Mouse (Mus musculus): Measurements from ENCODE around the gene Rab30.

Rab30 gene

DNA sequence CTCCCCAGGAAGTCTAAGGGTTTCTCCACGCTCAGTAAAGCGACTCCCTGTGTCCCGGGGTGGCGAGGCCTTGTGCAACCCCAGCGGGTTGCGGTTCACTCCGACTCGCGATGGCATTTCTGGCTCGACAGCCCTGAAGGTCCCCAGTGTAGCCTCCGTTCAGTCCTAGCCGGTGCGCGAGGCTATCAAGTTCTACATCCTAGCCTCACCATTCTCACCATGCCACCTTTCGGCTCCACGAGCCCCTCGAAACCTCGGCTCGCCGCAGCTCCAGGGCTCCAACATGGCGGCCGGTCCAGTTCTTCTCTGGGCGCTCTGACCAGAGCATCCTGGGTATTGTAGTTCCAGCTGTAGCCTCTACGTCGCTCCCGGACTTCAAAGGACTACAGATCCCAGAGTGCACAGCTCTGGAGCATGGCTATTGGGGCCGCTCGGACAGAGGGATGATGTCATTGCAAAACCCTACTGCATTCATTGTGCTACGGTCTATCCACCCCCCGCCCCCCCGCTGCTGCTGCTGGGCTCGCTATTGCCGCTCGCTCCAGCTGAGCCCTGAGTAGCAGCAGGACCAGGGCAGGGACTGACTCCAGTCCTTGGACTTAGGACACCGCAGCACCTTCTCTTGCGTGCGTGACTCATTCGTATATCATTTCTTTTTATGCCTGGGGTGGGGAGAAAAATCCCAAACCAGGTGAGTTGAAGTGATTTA, at the start of gene Rab30:
TSS of gene Rab30 (plus strand) at position 452 of the 709 bp plus-strand sequence.
- peak; percentile 99 for DNase-seq (ENCODE audit: low read depth, low spot score)

DNA sequence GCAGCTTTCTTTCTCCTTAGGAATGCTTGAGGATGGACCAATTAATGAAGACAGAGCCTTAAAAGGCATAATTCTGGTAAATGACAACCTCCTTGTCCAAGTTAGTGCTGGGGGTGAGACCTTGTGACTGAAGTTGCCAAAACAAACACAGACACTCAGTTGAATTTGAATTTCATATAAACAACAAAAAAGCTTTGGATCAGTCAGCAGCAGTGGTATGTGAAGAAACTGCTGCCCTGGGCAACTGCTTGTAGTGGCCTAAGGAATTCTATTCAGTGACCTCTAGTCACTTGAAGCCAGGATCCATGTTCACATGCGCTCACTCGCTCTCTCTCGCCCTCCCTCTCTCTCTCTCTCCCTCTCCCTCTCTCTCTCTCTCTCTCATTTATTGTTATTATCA, 45.0 kb upstream of the Rab30 start:
- peak; percentile 17 for DNase-seq (ENCODE audit: low read depth, low spot score)

DNA sequence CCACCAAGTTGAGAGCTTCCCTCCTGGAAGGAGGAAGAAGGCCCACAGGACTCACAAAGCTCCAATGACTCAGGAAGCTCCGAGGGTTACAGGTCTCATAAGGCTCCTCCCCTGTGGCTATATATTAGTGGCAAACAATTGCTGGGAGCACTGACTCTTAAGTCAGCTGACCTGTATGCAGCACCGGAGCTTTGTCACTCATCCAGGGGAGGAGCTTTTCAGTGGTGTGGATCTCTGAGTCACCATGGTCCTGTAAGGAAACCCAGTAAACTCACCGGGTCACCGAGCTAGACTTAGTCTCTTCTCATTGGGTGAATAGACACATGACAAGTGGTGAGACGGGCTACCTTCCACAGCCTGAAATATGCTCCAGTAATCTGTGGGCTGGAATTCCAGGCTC, 42.6 kb upstream of the Rab30 start:
- DNase-seq (ENCODE audit: low read depth, low spot score): peak; percentile 86

DNA sequence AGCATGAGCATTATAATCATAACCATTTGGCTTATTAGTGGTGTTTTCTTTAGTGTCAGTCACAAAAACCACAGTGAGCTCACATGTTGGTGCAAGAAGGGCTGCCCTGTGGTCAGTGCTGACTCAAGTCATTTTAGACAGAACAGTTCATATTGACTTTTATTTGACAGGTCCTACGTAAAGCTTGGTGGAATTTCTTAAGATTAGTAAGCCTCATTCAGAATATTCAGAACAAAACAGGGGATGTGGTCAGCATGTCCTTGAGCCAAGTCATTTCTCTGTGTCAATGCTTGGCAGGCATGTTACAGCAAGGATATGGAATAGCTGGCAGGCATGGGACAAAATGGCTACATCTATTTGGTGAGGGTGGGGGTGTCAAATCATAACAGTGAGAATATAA, 37.7 kb upstream of the Rab30 start:
- peak; percentile 83 for DNase-seq (ENCODE audit: low read depth, low spot score)

DNA sequence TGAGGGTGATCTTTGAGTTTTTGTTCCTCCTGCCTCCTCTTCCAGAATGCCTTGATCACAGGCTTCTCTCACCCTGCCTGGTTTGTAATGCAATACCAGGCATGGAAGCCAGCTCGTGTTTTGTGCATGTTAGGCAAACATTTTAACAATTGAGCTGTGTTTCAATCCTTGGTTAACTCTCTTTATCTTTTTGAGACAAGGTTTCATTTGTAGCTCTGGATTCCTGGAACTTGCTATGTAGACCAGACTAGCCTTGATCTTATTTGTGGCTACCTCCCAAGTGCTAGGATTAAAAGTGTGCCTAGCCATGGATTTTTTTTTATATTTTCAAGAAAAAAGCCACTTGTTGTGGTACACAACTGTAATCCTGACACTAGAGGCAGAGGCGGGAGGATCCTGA, 35.9 kb upstream of the Rab30 start:
- no peak for DNase-seq (ENCODE audit: low read depth, low spot score)

DNA sequence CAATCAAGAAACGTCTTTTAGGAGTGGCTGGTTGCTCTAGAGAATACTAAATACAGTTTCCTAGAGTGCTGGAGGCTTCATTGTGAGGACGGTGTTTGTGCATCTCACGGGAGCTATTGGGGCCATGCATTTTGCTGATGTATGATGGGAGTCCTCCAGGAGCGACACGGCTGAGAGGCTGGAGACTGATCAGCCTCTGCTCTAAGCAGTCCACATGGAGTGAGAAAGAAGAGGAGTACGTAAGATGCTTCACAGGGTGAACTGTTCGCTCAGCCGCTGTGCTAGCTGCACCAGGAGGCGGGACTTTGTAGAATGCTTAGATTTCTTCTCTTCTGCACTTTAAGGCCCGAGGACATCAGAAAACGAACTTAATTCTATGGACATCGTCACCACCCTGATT, 34.7 kb upstream of the Rab30 start:
- DNase-seq (ENCODE audit: low read depth, low spot score): no peak

DNA sequence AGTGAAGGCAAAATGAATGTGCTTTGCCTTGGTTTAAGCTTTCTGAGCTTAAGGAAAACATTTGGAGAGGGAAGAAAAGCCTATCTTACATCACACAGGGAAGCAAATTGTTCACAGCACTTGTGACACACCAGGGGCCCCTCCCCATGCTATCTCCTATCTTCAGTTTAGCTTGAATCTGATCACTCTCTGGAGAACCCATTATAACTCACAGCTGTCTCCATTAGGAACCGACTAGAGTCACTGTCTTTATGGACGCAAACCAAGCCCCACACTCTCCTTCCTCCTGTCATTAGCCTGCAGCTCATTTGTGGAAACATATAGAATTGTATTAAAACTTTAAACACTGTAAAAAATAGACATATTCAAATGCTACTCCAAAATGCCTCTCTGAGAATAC, 31.8 kb upstream of the Rab30 start:
- DNase-seq (ENCODE audit: low read depth, low spot score): no peak

DNA sequence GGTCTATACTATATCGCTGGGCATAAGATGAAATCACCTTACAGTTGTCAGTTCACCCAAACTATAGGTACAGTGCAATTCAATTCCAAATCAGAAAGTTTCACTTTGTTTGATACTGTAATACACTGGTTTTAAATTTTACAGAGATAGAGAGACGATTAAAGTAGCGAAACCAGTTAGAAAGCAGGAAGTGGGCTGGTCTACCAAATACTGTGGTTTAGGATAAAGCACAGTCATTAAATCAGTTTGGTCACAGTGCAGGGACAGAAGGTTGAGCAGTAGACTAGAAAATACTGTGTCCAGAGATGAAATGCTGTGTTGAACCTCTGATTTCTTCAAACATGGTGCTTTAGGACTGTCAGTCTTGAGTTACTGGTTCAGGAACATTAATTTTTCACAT, 29.8 kb upstream of the Rab30 start:
- no peak for DNase-seq (ENCODE audit: low read depth, low spot score)

DNA sequence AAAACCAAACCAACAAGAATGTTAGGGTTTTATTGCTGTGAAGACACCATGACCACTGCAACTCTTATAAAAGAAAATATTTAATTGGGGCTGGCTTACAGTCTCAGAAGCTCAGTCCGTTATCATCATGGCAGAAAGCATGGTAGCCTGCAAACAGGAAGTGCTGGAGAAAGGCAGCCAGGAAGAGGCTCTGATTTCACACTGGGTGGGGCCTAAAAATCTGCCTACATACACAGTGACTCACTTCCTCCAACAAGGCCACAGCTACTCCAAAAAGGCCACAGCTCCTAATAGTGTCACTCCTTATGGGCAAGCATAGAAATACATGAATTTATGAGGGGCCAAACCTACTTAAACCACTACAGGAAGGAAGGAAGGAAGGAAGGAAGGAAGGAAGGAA, 26.3 kb upstream of the Rab30 start:
- DNase-seq (ENCODE audit: low read depth, low spot score): peak; percentile 68

DNA sequence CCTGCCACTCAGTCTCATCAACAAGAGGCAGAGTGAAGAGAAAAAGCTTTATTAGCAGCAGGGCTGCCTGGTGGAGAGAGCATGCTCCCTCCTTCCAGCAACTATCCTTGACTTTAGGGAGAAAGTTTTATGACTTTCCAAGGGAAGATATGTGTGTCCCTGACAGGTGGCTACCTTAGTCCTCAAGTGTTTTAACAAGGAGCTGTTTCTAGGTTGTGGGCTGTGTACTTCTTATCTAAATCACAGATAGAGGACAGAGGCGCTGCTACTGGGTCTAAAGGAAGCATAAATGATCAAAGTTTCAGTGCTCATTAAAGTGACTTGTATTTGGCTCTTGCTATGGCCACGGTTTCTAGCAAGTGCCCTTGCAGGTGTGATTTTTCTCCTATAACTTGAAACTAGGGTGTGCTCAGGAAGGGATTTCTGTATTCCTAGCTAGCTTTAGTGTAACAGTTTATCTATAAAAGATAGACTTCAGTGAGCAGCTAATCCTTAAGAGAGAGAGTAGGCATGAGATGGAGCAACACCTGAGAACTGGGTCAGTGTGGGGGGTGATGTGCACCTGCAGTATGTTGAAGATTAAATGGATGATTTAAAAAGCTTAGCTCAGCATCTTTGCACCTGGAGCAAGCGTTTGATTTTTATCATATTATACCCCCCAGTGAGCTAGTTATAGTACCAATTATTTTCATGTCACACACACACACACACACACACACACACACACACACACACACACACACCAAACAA, 21.1 kb upstream of the Rab30 start:
- DNase-seq (ENCODE audit: low read depth, low spot score): no peak

DNA sequence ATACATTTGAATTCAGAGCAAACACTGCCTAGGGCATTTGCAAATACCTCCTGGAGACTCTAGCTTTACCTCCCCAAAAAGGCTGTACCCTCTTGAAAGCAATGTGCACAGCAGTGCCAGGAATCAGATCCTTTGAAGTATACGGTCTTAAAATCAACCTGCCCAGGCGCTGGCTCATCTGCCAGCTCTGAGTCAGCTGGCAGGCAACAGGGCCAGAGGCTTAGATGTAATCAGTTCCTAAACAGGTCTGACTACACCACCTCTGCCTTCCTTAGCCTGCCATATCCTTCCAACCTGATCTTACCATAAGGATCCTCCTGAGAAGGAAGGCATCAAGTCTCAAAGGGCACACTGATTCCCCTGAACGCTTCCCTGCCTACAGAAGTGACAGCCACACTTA, 17.7 kb upstream of the Rab30 start:
- DNase-seq (ENCODE audit: low read depth, low spot score): no peak

DNA sequence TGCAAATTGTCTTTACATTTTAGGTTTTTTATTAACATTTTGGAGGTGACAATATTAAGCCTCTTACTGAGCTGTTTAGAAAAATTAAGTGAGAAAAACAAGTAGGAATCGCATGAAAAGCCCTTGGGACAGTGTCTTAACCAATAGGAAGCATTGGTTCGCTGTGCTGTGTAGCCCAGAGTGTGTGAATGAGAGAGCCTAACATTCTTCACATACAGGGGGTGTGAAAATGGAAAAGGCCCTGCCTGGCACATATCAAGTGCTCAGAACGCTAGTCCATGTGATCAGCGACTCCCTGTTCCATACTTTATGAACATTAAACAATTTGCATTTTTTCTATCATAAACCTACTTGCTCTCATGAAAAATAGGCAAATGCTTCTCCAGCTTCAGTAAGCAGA, 17.1 kb upstream of the Rab30 start:
- no peak for DNase-seq (ENCODE audit: low read depth, low spot score)

DNA sequence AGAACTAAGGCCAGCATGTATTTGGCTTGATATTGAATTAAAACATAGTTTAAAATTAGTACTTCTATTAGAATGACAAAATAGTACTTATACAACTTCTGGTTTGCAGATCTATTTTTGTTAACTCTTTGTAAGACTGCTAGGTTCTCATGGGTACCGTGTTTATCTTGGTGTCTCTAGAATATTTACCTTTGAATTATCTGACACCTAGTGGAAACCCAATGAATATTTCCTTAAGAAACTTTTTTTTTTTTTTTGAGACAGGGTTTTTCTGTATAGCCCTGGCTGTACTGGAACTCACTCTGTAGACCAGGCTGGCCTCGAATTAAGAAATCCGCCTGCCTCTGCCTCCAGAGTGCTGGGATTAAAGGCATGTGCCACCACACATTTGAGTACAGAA, 11.8 kb upstream of the Rab30 start:
- DNase-seq (ENCODE audit: low read depth, low spot score): peak; percentile 38

DNA sequence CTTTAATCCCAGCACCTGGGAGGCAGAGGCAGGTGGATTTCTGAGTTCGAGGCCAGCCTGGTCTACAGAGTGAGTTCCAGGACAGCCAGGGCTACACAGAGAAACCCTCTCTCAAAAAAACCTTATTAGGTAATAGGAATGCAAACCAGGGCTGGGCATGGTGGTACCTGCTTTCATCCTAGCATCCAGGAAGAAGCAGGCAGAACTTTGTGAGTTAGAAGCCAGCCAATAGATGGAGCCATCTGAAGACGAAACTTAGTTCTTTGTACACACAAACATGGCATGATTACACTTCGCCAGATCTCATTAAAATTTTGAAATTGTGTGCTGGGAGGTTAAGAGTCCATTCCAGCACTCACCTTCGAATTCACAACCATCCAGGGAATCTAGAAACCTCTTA, 10.9 kb upstream of the Rab30 start:
- no peak for DNase-seq (ENCODE audit: low read depth, low spot score)

DNA sequence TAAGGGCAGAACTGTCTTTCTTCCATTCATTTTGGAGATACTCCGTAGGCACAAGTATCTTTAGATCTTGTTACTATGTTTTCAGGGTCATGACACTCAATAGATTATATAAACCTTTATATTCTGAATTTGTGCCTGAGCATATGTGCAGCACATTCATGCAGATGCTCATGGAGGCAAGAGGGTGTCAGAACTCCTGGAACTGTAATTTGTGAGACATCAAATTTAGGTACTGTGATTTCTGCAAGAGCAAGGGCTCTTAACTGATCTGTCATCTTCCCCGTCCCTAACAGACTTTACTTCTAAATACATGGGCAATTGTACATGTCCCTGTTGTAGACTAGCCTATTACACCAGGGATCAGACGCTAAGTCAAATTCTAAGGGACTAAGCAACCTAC, 10.4 kb upstream of the Rab30 start:
- no peak for DNase-seq (ENCODE audit: low read depth, low spot score)

DNA sequence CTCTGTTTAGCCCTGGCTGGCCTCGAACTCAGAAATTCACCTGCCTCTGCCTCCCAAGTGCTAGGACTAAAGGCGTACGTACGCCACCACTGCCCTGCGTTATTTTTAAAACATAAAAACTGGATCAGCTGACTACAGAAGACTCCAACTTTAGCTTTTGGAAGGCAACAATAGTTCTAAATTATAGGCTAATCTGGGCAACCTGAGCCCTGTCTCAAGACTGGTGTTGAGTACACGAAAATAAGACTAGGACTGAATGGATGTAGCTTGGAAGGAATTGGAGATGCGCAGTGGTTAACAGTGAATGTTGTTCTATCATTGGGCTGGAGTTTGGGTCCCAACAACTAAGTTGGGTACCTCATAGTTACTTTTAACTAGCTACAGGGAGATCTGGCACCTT, 9.3 kb upstream of the Rab30 start:
- no peak for DNase-seq (ENCODE audit: low read depth, low spot score)

DNA sequence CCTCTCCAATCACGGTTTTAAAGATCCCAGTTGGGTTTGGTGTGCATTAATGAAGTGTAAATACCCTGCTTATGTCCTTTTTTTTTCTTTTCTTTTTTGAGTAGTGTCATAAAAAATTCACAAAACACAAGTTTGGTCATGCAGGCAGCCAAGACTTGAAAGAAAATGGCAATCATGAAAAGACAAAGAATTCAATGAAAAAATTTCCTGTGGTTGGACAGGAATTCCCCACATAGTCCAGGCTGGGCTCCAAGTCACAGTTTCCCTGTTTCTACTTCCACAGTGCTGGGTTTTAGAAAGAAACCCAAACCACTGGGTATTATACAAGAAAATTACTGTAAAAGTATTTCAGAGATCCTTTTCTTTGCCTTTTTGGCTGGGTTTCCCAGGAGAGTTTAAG, 3.8 kb upstream of the Rab30 start:
- peak; percentile 78 for DNase-seq (ENCODE audit: low read depth, low spot score)

DNA sequence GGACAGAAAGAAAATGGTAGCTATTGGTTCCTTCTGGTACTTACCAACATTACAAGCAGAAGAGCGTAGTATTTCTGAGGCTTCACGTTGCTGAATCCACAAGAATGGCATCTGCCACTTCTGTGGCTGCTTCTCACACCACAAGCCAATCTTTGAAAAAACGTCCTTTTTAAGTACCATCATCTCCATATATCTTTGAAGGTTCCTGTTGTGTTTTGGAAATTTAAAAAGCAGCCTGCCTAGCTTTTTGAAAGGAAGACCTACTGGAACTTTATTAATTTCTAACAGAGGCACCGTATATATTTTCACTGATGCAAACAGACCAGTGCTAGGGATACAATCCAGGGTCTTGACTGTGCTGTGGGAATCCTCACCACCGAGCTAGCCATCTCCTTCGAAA, 1.4 kb upstream of the Rab30 start:
- no peak for DNase-seq (ENCODE audit: low read depth, low spot score)

DNA sequence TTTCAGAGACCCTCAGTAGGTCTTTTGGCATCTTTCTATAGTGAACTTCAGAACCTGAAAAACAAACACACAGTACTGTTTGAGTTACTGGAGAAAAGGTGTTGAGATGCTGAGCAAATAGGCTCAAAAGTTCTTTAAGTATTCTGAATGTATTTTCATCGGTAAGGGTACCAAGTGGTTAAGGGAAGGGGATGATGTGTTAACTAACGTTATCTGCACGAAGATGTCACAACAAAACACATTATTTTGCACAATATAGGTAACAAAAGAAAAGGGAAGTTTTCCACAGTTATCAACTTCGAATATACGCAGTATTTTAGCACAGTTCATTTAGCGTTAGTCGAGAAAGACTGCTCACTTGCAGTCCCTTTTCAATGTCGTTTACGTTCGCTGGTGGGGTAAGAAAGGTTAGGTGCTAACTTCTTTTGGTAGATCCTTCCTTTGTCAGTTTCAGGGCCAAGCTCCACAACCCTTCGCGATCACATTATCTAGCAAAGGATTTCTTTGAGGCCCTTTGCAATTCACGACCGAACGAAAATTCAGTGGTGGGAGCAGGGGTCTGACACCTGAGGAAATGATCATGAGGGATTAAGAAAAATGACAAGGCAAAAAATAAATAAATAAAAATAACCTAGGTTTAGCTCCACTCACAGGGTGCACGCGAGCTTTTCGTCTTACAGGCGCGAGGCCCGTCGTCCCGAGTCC, 840 bp upstream of the Rab30 start:
- DNase-seq (ENCODE audit: low read depth, low spot score): no peak

DNA sequence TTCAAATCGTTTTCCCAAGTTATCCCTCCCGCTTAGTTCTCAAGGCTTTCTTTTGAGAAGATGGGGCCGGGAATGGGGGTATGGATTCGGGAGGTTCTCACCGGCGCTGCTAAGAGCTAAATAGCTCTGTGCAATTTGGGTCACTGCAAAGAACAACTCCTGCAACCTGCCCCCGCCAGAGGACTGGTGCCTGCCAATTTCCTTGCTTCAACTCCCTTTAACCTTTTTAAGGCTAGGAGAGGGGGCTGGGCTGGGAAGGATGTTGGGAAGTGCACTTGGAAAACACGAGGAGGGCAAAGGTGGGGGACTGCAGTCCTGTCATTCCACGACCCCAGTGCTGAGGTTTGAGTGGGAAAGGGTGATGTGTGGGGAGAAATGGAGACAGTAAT, 452 bp downstream of the Rab30 start:
- no peak for DNase-seq (ENCODE audit: low read depth, low spot score)

DNA sequence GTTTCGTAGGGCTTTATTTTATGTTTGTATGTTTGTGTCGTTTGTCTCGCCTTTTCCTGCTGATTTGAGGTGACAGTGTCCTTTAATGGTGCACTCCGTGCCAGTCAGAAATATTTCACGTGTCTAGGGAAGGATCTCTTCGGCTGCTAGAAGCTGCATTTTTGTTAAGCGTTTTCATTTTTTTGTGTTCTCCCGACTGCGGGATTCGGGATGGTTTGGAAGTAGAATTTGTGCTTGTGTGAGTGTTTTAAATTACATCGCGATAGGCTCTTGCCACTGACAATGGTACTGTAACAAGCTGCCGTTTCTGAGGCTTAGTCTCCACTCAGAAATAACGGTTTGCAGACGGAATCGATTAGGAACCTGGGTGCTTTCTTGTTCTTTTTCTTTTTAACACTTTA, 938 bp downstream of the Rab30 start:
- DNase-seq (ENCODE audit: low read depth, low spot score): peak; percentile 42

DNA sequence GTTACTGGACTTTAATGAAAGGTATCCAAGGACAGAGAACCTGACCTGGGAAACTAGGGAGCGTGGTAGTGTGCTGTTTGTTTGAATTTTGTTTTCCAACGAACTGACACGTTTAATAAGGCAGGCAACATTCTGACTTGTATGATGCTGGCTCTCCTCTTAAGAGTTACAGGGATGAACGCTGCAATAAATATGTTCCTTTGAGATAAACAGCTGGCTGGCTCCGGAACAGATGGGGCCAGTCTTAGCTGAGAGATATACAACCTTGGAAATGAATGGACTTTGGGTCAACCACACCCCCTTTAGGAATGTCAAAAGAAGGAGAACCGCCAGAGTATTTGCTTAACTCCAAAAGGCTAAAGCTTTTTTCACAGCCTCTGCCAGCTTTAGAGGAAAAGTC, 1.4 kb downstream of the Rab30 start:
- peak; percentile 64 for DNase-seq (ENCODE audit: low read depth, low spot score)

DNA sequence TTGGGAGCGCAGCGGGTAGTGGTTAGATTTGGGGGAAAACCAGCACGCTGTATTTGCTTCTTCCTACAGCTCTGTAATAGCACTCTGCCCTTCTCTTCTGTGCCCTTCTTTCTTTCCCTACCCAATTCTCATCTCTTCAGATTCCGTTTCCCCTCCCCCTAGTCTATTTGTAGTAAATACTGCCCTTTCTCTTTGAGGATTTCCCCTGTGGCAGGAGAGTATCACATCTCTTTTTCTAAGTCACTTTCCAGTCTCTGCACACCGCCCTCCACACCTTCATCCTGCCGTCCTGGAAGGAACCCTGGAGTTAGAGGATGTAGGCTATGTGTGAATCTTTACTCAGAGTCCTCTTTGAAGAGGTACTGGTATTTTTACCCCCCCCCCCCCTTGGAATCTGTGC, 1.9 kb downstream of the Rab30 start:
- DNase-seq (ENCODE audit: low read depth, low spot score): no peak

All from 3T3-L1 (cell line).